Mouse (Mus musculus) hindbrain, embryonic 13.5 days (tissue): ENCODE results near the gene Ranbp9. TPM values are rescaled to one million over a fixed set of nuclear protein-coding genes. Genes with fewer than 3 reads are reported as not detected.

ENCODE experiments used
- ATAC-seq: fragments of 200-750 bp; cut with Nextera tagmentation; 2 replicates; pipeline ENCODE4 v1.8.0; 2017; ENCODE audit warnings: moderate TSS enrichment; ENCODE audit not compliant: low FRiP score
- H3K27ac ChIP-seq: fragments of 300-500 bp; sonication (generic); 2 replicates; pipeline ENCODE4 v1.5.1; 2015; ENCODE audit warnings: inconsistent platforms, mild to moderate bottlenecking, moderate library complexity
- H3K27me3 ChIP-seq: fragments of 300-500 bp; sonication (generic); 2 replicates; pipeline ENCODE4 v1.6.1; 2015; ENCODE audit warnings: mild to moderate bottlenecking, inconsistent platforms
- H3K36me3 ChIP-seq: fragments of 300-500 bp; sonication (generic); 2 replicates; pipeline ENCODE4 v1.6.1; 2015; ENCODE audit warnings: mild to moderate bottlenecking, inconsistent platforms
- H3K4me1 ChIP-seq: fragments of 300-500 bp; sonication (generic); replicated peaks from 2 replicates; pipeline ENCODE4 v1.6.1; 2015; ENCODE audit warnings: inconsistent platforms
- H3K4me2 ChIP-seq: fragments of 300-500 bp; sonication (generic); 2 replicates; pipeline ENCODE4 v1.6.1; 2015; ENCODE audit warnings: inconsistent platforms, mild to moderate bottlenecking, moderate library complexity
- H3K4me3 ChIP-seq: fragments of 300-500 bp; sonication (generic); 2 replicates; pipeline ENCODE4 v1.5.1; 2015; ENCODE audit warnings: mild to moderate bottlenecking, inconsistent platforms
- H3K9ac ChIP-seq: fragments of 300-500 bp; sonication (generic); 2 replicates; pipeline ENCODE4 v1.6.1; 2015; ENCODE audit warnings: mild to moderate bottlenecking, inconsistent platforms
- H3K9me3 ChIP-seq: fragments of 300-500 bp; sonication (generic); 2 replicates; pipeline ENCODE4 v1.6.1; 2016; ENCODE audit warnings: inconsistent platforms
- WGBS: fragments of 180-500 bp; shearing (Covaris S2); methylation state at CpG from one replicate; pipeline ENCODE4 v1.1.7; 2015; 5-methylcytosine and 5-hydroxymethylcytosine counted together
- polyA plus RNA-seq: library from polyadenylated mRNA; unstranded; fragments of >200 nt; fragmentation: Nextera tagmentation; extraction: Ambion mirVana; gene quantifications from 2 replicates; pipeline ENCODE4 v1.2.1, GENCODE M21; 2015

The Ranbp9 gene
- polyA plus RNA-seq, 1 experiment from 2014 or later = 12.9 TPM

- H3K4me3 ChIP-seq = no peak overlapping the region
- H3K27me3 ChIP-seq = no peaks in the 10 kb centered on the region
- H3K4me1 ChIP-seq = peaks cover 14% of the 10 kb centered on the region
- no peak overlapping the region for H3K27ac ChIP-seq
- WGBS = 57% methylated on average over 12 of the region's 12 CpGs
- ATAC-seq = no peak
- no peaks in the 10 kb centered on the region for H3K36me3 ChIP-seq
- no peaks in the 10 kb centered on the region for H3K9me3 ChIP-seq
- H3K4me2 ChIP-seq = no peak overlapping the region
- no peak overlapping the region for H3K9ac ChIP-seq
These were observed 5.6 kb upstream of the Ranbp9 start for GRCm38 (mm10) chr13:43486501-43487213.

- Histone ChIP-seq H3K4me1 (peaks cover 14% of the 10 kb centered on the region), H3K27me3 (no peaks in the 10 kb centered on the region), H3K9ac (no peak overlapping the region), H3K9me3 (no peaks in the 10 kb centered on the region), H3K27ac (no peak overlapping the region), H3K4me2 (no peak overlapping the region), H3K4me3 (no peak overlapping the region), H3K36me3 (no peaks in the 10 kb centered on the region)
- WGBS = 93% methylated on average over 5 of the region's 5 CpGs
- ATAC-seq = no peak
These were observed 4.3 kb upstream of the Ranbp9 start for GRCm38 (mm10) chr13:43485278-43485976.

- no peak overlapping the region for H3K4me3 ChIP-seq
- no peaks in the 10 kb centered on the region for H3K27me3 ChIP-seq
- no peak overlapping the region for H3K9ac ChIP-seq
- no peaks in the 10 kb centered on the region for H3K9me3 ChIP-seq
- no peaks in the 10 kb centered on the region for H3K36me3 ChIP-seq
- H3K4me1 ChIP-seq = peaks cover 23% of the 10 kb centered on the region
- no peak overlapping the region for H3K27ac ChIP-seq
- 95% methylated on average over 9 of the region's 9 CpGs for WGBS
- no peak overlapping the region for H3K4me2 ChIP-seq
- no peak for ATAC-seq
These were observed 1.7 kb upstream of the Ranbp9 start for GRCm38 (mm10) chr13:43482782-43483181.

- Histone ChIP-seq H3K27ac (peak overlapping the region; percentile 100), H3K4me2 (peak overlapping the region; percentile 58), H3K27me3 (no peaks in the 10 kb centered on the region), H3K9ac (peak overlapping the region; percentile 99), H3K4me1 (peaks cover 32% of the 10 kb centered on the region), H3K4me3 (peak overlapping the region; percentile 98), H3K9me3 (no peaks in the 10 kb centered on the region), H3K36me3 (no peaks in the 10 kb centered on the region)
- WGBS = 30% methylated on average over 6 of the region's 6 CpGs
- ATAC-seq = peak; percentile 40; the same call in 1 of the 2 replicates
These were observed 770 bp upstream of the Ranbp9 start for GRCm38 (mm10) chr13:43481859-43482245.

GRCm38 (mm10) chr13:43480595-43480956, 506 bp downstream of the Ranbp9 start:
- peak; percentile 8; the same call in 1 of the 2 replicates for ATAC-seq
- Histone ChIP-seq H3K4me3 (peak overlapping the region; percentile 98), H3K27ac (peak overlapping the region; percentile 100), H3K9ac (peak overlapping the region; percentile 99), H3K27me3 (no peaks in the 10 kb centered on the region), H3K4me2 (peak overlapping the region; percentile 87), H3K9me3 (no peaks in the 10 kb centered on the region), H3K4me1 (peaks cover 40% of the 10 kb centered on the region), H3K36me3 (no peaks in the 10 kb centered on the region)
- 0% methylated on average over 11 of the region's 67 CpGs for WGBS

- WGBS = under 1% methylated on average over 36 of the region's 36 CpGs
- peak; percentile 34; the same call in 1 of the 2 replicates for ATAC-seq
- no peaks in the 10 kb centered on the region for H3K27me3 ChIP-seq
These were observed 1.1 kb downstream of the Ranbp9 start for GRCm38 (mm10) chr13:43479767-43480571.

GRCm38 (mm10) chr13:43479024-43479705, 1.9 kb downstream of the Ranbp9 start:
- peak overlapping the region; percentile 100 for H3K27ac ChIP-seq
- H3K9me3 ChIP-seq = no peaks in the 10 kb centered on the region
- H3K4me3 ChIP-seq = peak overlapping the region; percentile 98
- no peak for ATAC-seq
- peaks cover 52% of the 10 kb centered on the region for H3K4me1 ChIP-seq
- peak overlapping the region; percentile 87 for H3K4me2 ChIP-seq
- H3K27me3 ChIP-seq = no peaks in the 10 kb centered on the region
- no peaks in the 10 kb centered on the region for H3K36me3 ChIP-seq
- WGBS = 13% methylated on average over 6 of the region's 6 CpGs
- H3K9ac ChIP-seq = peak overlapping the region; percentile 99

More at GRCm38 (mm10) chr13:43479767-43480571, 1.1 kb downstream of the Ranbp9 start:
- Histone ChIP-seq H3K4me1 (peaks cover 44% of the 10 kb centered on the region), H3K9ac (peak overlapping the region; percentile 99), H3K4me3 (peak overlapping the region; percentile 98), H3K27ac (peak overlapping the region; percentile 100), H3K36me3 (no peaks in the 10 kb centered on the region), H3K9me3 (no peaks in the 10 kb centered on the region), H3K4me2 (peak overlapping the region; percentile 87)

- Histone ChIP-seq H3K4me3 (peak overlapping the region; percentile 98), H3K4me1 (peaks cover 57% of the 10 kb centered on the region), H3K4me2 (peak overlapping the region; percentile 87), H3K27me3 (no peaks in the 10 kb centered on the region), H3K9ac (peak overlapping the region; percentile 74), H3K27ac (peak overlapping the region; percentile 64), H3K36me3 (no peaks in the 10 kb centered on the region), H3K9me3 (no peaks in the 10 kb centered on the region)
- ATAC-seq = no peak
- 22% methylated on average over 8 of the region's 8 CpGs for WGBS
These were observed 2.5 kb downstream of the Ranbp9 start for GRCm38 (mm10) chr13:43478586-43478985.

- Histone ChIP-seq H3K4me2 (peak overlapping the region; percentile 87), H3K4me1 (peaks cover 60% of the 10 kb centered on the region), H3K9me3 (no peaks in the 10 kb centered on the region), H3K9ac (no peak overlapping the region), H3K4me3 (no peak overlapping the region), H3K27ac (no peak overlapping the region), H3K36me3 (no peaks in the 10 kb centered on the region), H3K27me3 (no peaks in the 10 kb centered on the region)
- ATAC-seq = no peak
- WGBS = 89% methylated on average over 3 of the region's 3 CpGs
These were observed 3.9 kb downstream of the Ranbp9 start for GRCm38 (mm10) chr13:43477098-43477697.

- Histone ChIP-seq H3K36me3 (no peaks in the 10 kb centered on the region), H3K4me2 (no peak overlapping the region), H3K27me3 (no peaks in the 10 kb centered on the region), H3K4me3 (no peak overlapping the region), H3K9me3 (no peaks in the 10 kb centered on the region), H3K9ac (no peak overlapping the region), H3K4me1 (peaks cover 55% of the 10 kb centered on the region), H3K27ac (no peak overlapping the region)
- 86% methylated on average over 7 of the region's 7 CpGs for WGBS
- no peak for ATAC-seq
These were observed 4.9 kb downstream of the Ranbp9 start for GRCm38 (mm10) chr13:43476226-43476625.

- Histone ChIP-seq H3K27me3 (no peaks in the 10 kb centered on the region), H3K4me2 (no peak overlapping the region), H3K9ac (no peak overlapping the region), H3K36me3 (0 out of 2 replicates have a peak, but pooled peaks cover 2% of the 10 kb centered on the region), H3K4me3 (no peak overlapping the region), H3K4me1 (peaks cover 55% of the 10 kb centered on the region), H3K9me3 (0 out of 2 replicates have a peak, but pooled peaks cover under 1% of the 10 kb centered on the region), H3K27ac (no peak overlapping the region)
- ATAC-seq = no peak
- WGBS = 85% methylated on average over 5 of the region's 5 CpGs
These were observed 6.4 kb downstream of the Ranbp9 start for GRCm38 (mm10) chr13:43474722-43475121.
